Mouse (Mus musculus): ENCODE results near the gene Trmt13. TPM values are rescaled to one million over a fixed set of nuclear protein-coding genes. Genes with fewer than 3 reads are reported as not detected.

Trmt13 gene
- polyA plus RNA-seq, 1 experiment from 2014 or later, result 7.6 TPM

DNA sequence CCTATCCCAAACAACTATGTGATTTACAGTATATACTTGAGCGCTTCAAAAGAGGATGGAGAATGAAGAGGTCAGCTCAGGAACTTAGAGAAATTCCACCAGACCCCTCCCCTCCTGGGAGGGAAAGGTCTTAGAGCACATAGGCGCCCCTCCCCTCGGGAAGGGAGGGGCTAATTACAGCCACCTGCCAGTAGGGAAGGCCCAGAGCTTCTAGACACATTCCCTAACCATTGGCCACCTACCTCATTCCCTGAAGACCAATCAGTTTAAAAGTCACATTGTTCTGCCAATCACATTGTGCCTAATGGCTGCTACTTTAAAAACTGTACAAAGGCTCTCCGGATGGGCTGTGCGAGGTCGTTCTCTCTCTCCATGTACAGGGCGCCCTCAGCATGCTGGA, 8.3 kb upstream of the Trmt13 start:
- no peak overlapping the region for H3K27ac ChIP-seq (ENCODE audit: low read depth)
- peaks cover 36% of the 10 kb centered on the region for H3K36me3 ChIP-seq (replicated peaks; ENCODE audit: insufficient read depth, low read length)
- H3K4me1 ChIP-seq (ENCODE audit: insufficient read depth), result 0 out of 2 replicates have a peak, but pooled peaks cover 4% of the 10 kb centered on the region
- WGBS (ENCODE audit: insufficient replicate concordance), result 87% methylated on average over 7 of the region's 7 CpGs
- H3K4me3 ChIP-seq (ENCODE audit: low read depth, low read length), result no peak overlapping the region
- no peaks in the 10 kb centered on the region for H3K27me3 ChIP-seq (ENCODE audit: insufficient read depth, low read length)
- no peak overlapping the region for H3K9ac ChIP-seq (replicated peaks)
- DNase-seq (no peak), ATAC-seq (no peak)
- TF ChIP-seq CTCF (IDR thresholded peaks at IDR 0.05; ENCODE audit: low read depth) (no peak), EP300 (IDR thresholded peaks at IDR 0.05; ENCODE audit: low read depth) (no peak)
- no peaks in the 10 kb centered on the region for H3K9me3 ChIP-seq (ENCODE audit: low read length)
- no peak overlapping the region for H3K4me2 ChIP-seq (ENCODE audit: low read depth, low read length)

DNA sequence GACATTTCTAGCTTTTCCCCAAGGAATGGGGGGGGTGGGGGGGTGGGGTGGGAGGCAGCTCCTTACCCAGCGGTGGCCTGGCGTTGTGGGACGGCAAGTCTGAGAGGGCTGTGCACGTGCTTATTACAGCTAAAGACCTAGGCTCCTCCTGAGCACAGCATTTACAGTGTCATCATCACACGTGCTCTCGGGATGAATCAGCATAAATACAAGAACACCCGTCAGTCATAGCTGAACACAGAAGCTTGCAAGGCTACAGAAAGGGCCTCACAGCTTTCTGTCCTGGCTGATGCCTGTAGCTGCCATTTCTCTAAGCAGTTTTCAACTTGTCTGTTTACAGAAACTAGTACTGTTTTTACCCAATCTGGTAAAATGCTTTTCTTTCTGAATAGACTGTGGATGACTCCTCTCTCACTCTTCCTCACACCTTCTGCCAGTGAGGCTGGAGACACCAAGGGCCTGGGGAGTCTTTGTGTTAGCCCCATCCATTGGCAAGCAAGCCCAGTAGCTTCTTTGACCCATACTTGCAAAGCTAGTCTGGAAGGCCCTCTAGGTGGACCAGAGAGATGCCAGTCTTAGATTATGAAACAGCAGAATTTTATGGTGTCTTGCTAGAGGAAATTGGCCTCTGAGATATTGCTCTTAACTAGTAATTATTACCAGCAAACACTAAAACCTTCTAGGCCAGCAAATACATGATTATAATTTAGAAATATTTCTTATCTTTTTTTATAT, 6.4 kb upstream of the Trmt13 start:
- DNase-seq, result no peak
- Histone ChIP-seq H3K4me1 (ENCODE audit: insufficient read depth) (0 out of 2 replicates have a peak, but pooled peaks cover 4% of the 10 kb centered on the region), H3K4me3 (ENCODE audit: low read depth, low read length) (no peak overlapping the region), H3K9me3 (ENCODE audit: low read length) (no peaks in the 10 kb centered on the region), H3K9ac (replicated peaks) (no peak overlapping the region), H3K27ac (ENCODE audit: low read depth) (peak overlapping the region; percentile 2; the same call in 1 of the 2 replicates), H3K27me3 (ENCODE audit: insufficient read depth, low read length) (no peaks in the 10 kb centered on the region), H3K36me3 (replicated peaks; ENCODE audit: insufficient read depth, low read length) (peaks cover 35% of the 10 kb centered on the region), H3K4me2 (ENCODE audit: low read depth, low read length) (no peak overlapping the region)
- TF ChIP-seq EP300 (IDR thresholded peaks at IDR 0.05; ENCODE audit: low read depth) (no peak; the same call in 1 of the 2 replicates), CTCF (IDR thresholded peaks at IDR 0.05; ENCODE audit: low read depth) (no peak)
- 56% methylated on average over 7 of the region's 7 CpGs for WGBS (ENCODE audit: insufficient replicate concordance)
- peak; percentile 96 for ATAC-seq

DNA sequence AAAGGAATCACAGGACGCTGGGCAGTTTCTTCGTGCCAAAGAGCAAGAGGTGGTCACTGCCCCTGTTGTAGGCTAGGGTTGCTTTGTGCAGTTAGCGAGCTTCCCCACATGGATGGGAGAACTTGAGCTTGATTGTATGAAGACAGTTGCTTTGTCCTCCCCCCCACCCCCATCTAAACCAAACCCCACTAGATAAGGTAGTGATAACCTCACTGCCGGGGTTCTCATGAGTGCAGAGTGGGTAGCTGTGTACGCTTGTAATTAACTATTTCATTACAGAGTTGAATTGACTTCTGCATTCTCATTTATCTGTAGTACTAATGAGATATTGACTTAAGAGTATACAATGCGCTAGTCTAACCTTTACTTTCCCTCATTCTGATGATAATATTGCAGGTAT, 4.5 kb upstream of the Trmt13 start:
- TF ChIP-seq CTCF (IDR thresholded peaks at IDR 0.05; ENCODE audit: low read depth) (no peak), EP300 (IDR thresholded peaks at IDR 0.05; ENCODE audit: low read depth) (no peak)
- Histone ChIP-seq H3K9ac (replicated peaks) (no peak overlapping the region), H3K4me1 (ENCODE audit: insufficient read depth) (0 out of 2 replicates have a peak, but pooled peaks cover 4% of the 10 kb centered on the region), H3K27ac (ENCODE audit: low read depth) (no peak overlapping the region), H3K27me3 (ENCODE audit: insufficient read depth, low read length) (no peaks in the 10 kb centered on the region), H3K36me3 (replicated peaks; ENCODE audit: insufficient read depth, low read length) (peaks cover 47% of the 10 kb centered on the region), H3K4me2 (ENCODE audit: low read depth, low read length) (no peak overlapping the region), H3K4me3 (ENCODE audit: low read depth, low read length) (no peak overlapping the region), H3K9me3 (ENCODE audit: low read length) (no peaks in the 10 kb centered on the region)
- DNase-seq (no peak), ATAC-seq (no peak)
- 54% methylated on average over 6 of the region's 6 CpGs for WGBS (ENCODE audit: insufficient replicate concordance)

DNA sequence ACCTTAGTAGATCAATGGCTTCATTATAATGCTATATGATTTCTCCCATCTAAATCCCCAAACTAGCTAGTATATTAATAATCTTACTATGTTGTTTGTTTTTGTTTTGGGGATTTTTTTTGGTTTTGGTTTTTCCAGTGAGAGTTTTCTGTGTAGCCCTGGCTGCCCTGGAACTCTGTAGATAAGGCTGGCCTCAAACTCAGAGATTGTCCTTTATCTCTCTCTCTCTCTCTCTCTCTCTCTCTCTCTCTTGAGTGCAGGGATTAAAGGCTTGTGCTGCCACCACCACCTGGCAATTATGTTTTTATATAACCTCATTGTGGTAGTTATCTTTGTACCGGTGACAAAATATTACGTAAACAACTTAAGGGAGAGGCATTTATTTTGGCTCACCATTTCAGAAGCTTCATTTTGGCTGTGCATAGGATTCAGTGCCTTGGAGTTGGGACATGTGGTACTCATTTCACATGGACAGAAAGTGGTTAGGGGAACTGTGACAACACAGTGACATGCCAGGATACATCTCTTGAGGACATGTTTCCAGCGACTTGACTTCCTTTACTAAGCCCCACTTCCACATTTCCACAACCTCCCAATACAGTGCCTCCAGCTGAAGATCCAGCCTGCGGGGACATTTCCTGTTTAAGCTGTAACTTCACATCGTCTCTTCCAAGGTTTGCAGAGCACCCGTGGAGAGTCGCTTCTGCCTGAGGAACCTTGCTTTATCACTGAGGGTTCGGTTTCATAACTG, 1.1 kb upstream of the Trmt13 start:
- Histone ChIP-seq H3K4me1 (ENCODE audit: insufficient read depth) (0 out of 2 replicates have a peak, but pooled peaks cover under 1% of the 10 kb centered on the region), H3K4me3 (ENCODE audit: low read depth, low read length) (no peak overlapping the region), H3K4me2 (ENCODE audit: low read depth, low read length) (no peak overlapping the region), H3K27me3 (ENCODE audit: insufficient read depth, low read length) (no peaks in the 10 kb centered on the region), H3K27ac (ENCODE audit: low read depth) (peak overlapping the region; percentile 78), H3K9ac (replicated peaks) (no peak overlapping the region), H3K36me3 (replicated peaks; ENCODE audit: insufficient read depth, low read length) (peaks cover 45% of the 10 kb centered on the region), H3K9me3 (ENCODE audit: low read length) (no peaks in the 10 kb centered on the region)
- TF ChIP-seq EP300 (IDR thresholded peaks at IDR 0.05; ENCODE audit: low read depth) (no peak), CTCF (IDR thresholded peaks at IDR 0.05; ENCODE audit: low read depth) (no peak)
- ATAC-seq (no peak), DNase-seq (no peak)
- WGBS (ENCODE audit: insufficient replicate concordance), result 66% methylated on average over 8 of the region's 8 CpGs

DNA sequence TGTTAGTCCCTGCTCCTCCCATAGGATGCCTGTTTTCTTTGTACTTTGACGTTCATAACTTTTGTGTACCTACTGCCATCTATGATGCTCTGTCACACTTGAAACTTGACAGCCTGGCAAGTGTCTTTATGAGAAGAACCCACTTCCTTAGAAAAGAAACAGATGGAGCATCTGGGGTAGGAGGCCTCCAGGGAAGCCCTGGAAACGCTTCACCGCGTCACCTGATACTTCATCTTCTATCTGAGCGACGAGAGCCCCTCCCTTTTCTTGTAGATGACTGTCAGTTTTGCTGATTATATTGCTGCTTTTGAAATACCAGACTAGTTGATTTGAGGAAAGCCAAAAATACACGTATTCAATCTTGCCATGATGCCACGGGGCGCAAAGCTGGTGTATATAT, 9.8 kb downstream of the Trmt13 start:
- no peaks in the 10 kb centered on the region for H3K4me1 ChIP-seq (ENCODE audit: insufficient read depth)
- ATAC-seq, result no peak
- peaks cover 20% of the 10 kb centered on the region for H3K36me3 ChIP-seq (replicated peaks; ENCODE audit: insufficient read depth, low read length)
- H3K27ac ChIP-seq (ENCODE audit: low read depth), result no peak overlapping the region
- no peak for DNase-seq
- no peak overlapping the region for H3K4me3 ChIP-seq (ENCODE audit: low read depth, low read length)
- TF ChIP-seq CTCF (IDR thresholded peaks at IDR 0.05; ENCODE audit: low read depth) (no peak), EP300 (IDR thresholded peaks at IDR 0.05; ENCODE audit: low read depth) (no peak)
- 84% methylated on average over 9 of the region's 9 CpGs for WGBS (ENCODE audit: insufficient replicate concordance)
- no peaks in the 10 kb centered on the region for H3K9me3 ChIP-seq (ENCODE audit: low read length)
- no peak overlapping the region for H3K9ac ChIP-seq (replicated peaks)
- H3K27me3 ChIP-seq (ENCODE audit: insufficient read depth, low read length), result no peaks in the 10 kb centered on the region
- H3K4me2 ChIP-seq (ENCODE audit: low read depth, low read length), result no peak overlapping the region

DNA sequence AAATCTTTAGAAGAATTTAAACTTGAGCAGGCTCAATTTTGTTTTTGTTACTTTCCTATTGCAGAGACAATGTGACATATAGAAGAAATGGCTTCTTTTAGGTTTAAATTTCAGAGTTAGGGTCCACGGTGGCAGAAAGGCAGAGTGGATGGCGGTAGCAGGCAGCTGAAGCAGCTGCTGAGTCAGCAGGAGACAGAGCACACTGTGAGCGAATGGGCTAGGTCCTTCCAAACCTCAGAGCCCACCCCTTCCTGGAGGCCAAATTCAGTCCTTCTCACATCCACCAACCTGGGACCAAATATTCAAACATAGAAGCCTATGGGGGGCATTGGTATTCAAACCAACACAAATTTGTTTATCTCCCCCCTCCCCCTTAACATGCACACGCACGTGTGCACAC, 12.6 kb downstream of the Trmt13 start:
- Histone ChIP-seq H3K4me3 (ENCODE audit: low read depth, low read length) (no peak overlapping the region), H3K4me2 (ENCODE audit: low read depth, low read length) (no peak overlapping the region), H3K9ac (replicated peaks) (no peak overlapping the region), H3K4me1 (ENCODE audit: insufficient read depth) (peaks cover 5% of the 10 kb centered on the region; the same call in 1 of the 2 replicates), H3K9me3 (ENCODE audit: low read length) (no peaks in the 10 kb centered on the region), H3K27me3 (ENCODE audit: insufficient read depth, low read length) (no peaks in the 10 kb centered on the region), H3K27ac (ENCODE audit: low read depth) (no peak overlapping the region), H3K36me3 (replicated peaks; ENCODE audit: insufficient read depth, low read length) (peaks cover 8% of the 10 kb centered on the region)
- 91% methylated on average over 5 of the region's 5 CpGs for WGBS (ENCODE audit: insufficient replicate concordance)
- no peak for DNase-seq
- no peak for TF ChIP-seq CTCF (IDR thresholded peaks at IDR 0.05; ENCODE audit: low read depth)
- TF ChIP-seq EP300 (IDR thresholded peaks at IDR 0.05; ENCODE audit: low read depth), result no peak
- ATAC-seq, result no peak
